Mouse (Mus musculus): ENCODE measurements at regions not wholly inside any gene's neighbourhood (a gene's known extent, or its start where the extent isn't known, plus 50 kb on each side); places are given as distances from the start of the nearest gene placed in this dataset.

DNA sequence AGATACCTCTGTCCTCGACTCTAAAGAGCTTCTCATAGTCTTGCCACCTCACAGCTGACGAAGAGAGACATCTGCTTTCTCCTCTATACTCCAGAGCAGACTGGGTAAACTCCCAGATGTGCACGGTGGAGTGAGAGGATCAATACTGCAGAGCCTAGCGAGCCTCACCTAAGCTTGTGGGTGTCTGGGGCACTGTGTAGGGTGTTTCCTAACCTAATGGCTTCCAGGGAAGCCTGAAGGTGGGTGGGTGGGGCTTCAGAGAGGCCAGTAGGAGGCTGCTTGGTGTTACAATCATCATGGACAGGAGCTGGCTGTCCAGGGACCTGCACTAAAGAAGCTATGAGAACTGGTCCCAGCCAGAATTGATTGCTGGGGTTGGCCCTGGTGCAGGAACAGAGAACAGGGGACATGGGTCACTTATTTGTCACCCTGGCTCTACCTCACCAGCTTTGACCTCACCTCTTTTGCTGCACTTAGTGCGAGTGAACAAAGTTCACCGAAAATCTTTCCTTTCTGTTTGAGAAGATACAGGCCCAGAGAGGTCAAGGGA is 57.5 kb upstream of the Tle3 start:
- no peak overlapping the region for H3K27ac ChIP-seq (ENCODE audit: insufficient read depth, low read depth)
- DNase-seq (ENCODE audit: extremely low read depth) = no peak
- dilution Hi-C loops (cut with MboI; ENCODE audit: extremely low pct_ligation_motif_present, extremely low pct_unique_long_range_greater_than_20kb, low sequenced_read_pairs) = no loop called here
- H3K79me2 ChIP-seq (replicated peaks; ENCODE audit: control insufficient read depth, extremely low read depth, insufficient read depth, poor library complexity, severe bottlenecking) = no peaks in the 10 kb centered on the region
- TF ChIP-seq MEF2A (IDR thresholded peaks at IDR 0.05; ENCODE audit: borderline replicate concordance, low read depth, low read length) = no peak
- no peak for TF ChIP-seq EP300 (IDR thresholded peaks at IDR 0.05; ENCODE audit: low read length)
- no peak for TF ChIP-seq NELFE (IDR thresholded peaks at IDR 0.05; ENCODE audit: low read depth, low read length)
- no peak for TF ChIP-seq ZNF384 (IDR thresholded peaks at IDR 0.05; ENCODE audit: low read depth, low read length)
- TF ChIP-seq SMC3 (IDR thresholded peaks at IDR 0.05; ENCODE audit: low read depth, low read length) = no peak
- TF ChIP-seq CHD1 (IDR thresholded peaks at IDR 0.05; ENCODE audit: low read depth, low read length) = no peak
- TF ChIP-seq POLR2A (IDR thresholded peaks at IDR 0.05; ENCODE audit: low read depth, low read length) = no peak
- no peak for TF ChIP-seq IRF4 (IDR thresholded peaks at IDR 0.05; ENCODE audit: low read depth, low read length)
- TF ChIP-seq JUND (conservative IDR thresholded peaks at IDR 0.05; ENCODE audit: low read depth, low read length) = no peak
- no peak for TF ChIP-seq UBTF (IDR thresholded peaks at IDR 0.05; ENCODE audit: low read depth, low read length)
- TF ChIP-seq PAX5 (IDR thresholded peaks at IDR 0.05; ENCODE audit: low read length) = no peak
- no peak for TF ChIP-seq GABPA (IDR thresholded peaks at IDR 0.05; ENCODE audit: insufficient replicate concordance, low read depth, low read length)
- no peak overlapping the region for H3K9ac ChIP-seq (ENCODE audit: insufficient read depth, low read depth)
- peaks cover 2% of the 10 kb centered on the region for H3K9me3 ChIP-seq (replicated peaks; ENCODE audit: low read length)
- no peak overlapping the region for H3K4me2 ChIP-seq (ENCODE audit: insufficient read depth, low read depth, poor library complexity, severe bottlenecking)
- no peak overlapping the region for H3K4me3 ChIP-seq (replicated peaks in 1 of 3; ENCODE audit: low read depth in 2 of 3, low read length in 2 of 3, poor library complexity in 1 of 3)
- in situ Hi-C loops (cut with MboI; ENCODE audit: low pct_ligation_motif_present, low pct_unique_long_range_greater_than_20kb, low sequenced_read_pairs) = no loop called here
- H3K27me3 ChIP-seq (replicated peaks) = no peaks in the 10 kb centered on the region
- H3K4me1 ChIP-seq (ENCODE audit: control insufficient read depth in 1 of 2, insufficient read depth in 2 of 2) = peaks cover 15 to 46% of the 10 kb centered on the region in 2 experiments
- no peaks in the 10 kb centered on the region for H3K36me3 ChIP-seq (replicated peaks in 1 of 2; ENCODE audit: control insufficient read depth in 1 of 2, insufficient read depth in 1 of 2, low read length in 1 of 2)

DNA sequence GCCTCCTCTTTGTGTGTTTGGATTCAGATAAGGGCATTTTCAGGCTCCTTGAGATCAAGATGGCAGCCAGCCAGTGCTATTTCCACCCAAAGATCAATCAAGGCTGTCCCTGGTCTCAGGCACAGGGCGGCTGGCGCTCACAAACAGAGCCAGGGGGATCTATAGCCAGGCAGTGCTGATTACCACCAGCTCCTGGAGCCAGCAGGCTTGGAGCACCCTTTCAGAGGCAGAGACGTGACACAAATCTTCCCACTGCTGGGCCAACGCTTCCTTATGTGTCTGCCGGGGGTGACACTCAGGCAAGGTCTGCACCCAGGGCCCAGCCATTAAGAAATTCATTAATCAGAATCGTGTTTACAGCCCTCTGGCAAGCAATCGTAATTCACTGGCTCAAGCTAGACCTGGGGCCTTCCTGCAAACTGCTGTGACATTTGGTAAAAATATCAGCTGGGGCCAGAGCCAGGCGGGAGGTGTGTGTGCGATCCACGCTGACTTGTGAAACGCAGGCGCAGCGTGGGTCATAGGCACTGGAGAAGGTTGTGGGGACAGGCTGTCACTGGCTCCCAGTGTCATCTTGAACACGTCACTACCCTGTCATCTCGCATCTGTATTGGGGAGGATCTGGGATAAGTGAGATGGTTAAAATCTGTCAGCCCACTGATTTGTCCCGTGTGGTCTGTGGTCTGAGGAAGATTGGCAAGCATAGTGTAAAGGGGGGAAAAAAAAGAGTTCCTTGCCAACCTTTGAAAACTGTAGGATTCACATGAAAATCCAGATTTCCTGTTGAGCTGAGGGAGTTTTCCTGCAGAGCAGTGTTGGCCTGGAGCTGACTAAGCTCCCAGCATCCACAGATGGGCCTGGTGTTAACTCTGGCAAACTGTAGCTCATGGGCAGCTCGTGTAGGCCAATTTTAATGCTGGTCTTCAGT is 56.5 kb upstream of the Tle3 start:
- H3K9ac ChIP-seq (ENCODE audit: insufficient read depth, low read depth) = no peak overlapping the region
- no peaks in the 10 kb centered on the region for H3K79me2 ChIP-seq (replicated peaks; ENCODE audit: control insufficient read depth, extremely low read depth, insufficient read depth, poor library complexity, severe bottlenecking)
- dilution Hi-C loops (cut with MboI; ENCODE audit: extremely low pct_ligation_motif_present, extremely low pct_unique_long_range_greater_than_20kb, low sequenced_read_pairs) (no loop called here), in situ Hi-C loops (cut with MboI; ENCODE audit: low pct_ligation_motif_present, low pct_unique_long_range_greater_than_20kb, low sequenced_read_pairs) (no loop called here)
- H3K27me3 ChIP-seq (replicated peaks) = peaks cover 2% of the 10 kb centered on the region
- H3K27ac ChIP-seq (ENCODE audit: insufficient read depth, low read depth) = no peak overlapping the region
- H3K4me3 ChIP-seq (replicated peaks in 1 of 3; ENCODE audit: low read depth in 2 of 3, low read length in 2 of 3, poor library complexity in 1 of 3) = no peak overlapping the region
- no peak for DNase-seq (ENCODE audit: extremely low read depth)
- TF ChIP-seq JUN (IDR thresholded peaks at IDR 0.05; ENCODE audit: insufficient read depth, low read depth, low read length) = no peak
- TF ChIP-seq PAX5 (IDR thresholded peaks at IDR 0.05; ENCODE audit: low read length) = no peak
- no peak for TF ChIP-seq MAX (IDR thresholded peaks at IDR 0.05; ENCODE audit: low read length)
- TF ChIP-seq RCOR1 (conservative IDR thresholded peaks at IDR 0.05; ENCODE audit: low read depth, low read length) = no peak
- TF ChIP-seq EP300 (IDR thresholded peaks at IDR 0.05; ENCODE audit: low read length) = no peak
- no peak for TF ChIP-seq NRF1 (IDR thresholded peaks at IDR 0.05; ENCODE audit: low read depth, low read length)
- peaks cover 2% of the 10 kb centered on the region for H3K9me3 ChIP-seq (replicated peaks; ENCODE audit: low read length)
- H3K36me3 ChIP-seq (replicated peaks in 1 of 2; ENCODE audit: control insufficient read depth in 1 of 2, insufficient read depth in 1 of 2, low read length in 1 of 2) = no peaks in the 10 kb centered on the region
- H3K4me2 ChIP-seq (ENCODE audit: insufficient read depth, low read depth, poor library complexity, severe bottlenecking) = no peak overlapping the region
- peaks cover 16 to 46% of the 10 kb centered on the region in 2 experiments for H3K4me1 ChIP-seq (ENCODE audit: control insufficient read depth in 1 of 2, insufficient read depth in 2 of 2)
